Mouse (Mus musculus) lung, adult 18-20 months (tissue): ENCODE measurements at regions not wholly inside any gene's neighbourhood (a gene's known extent, or its start where the extent isn't known, plus 50 kb on each side); places are given as distances from the start of the nearest gene placed in this dataset.

Experiments
- DNase-seq, 2 experiments: peaks; one replicate each; pipeline ENCODE4 v3.0.0; 2022; ENCODE audit warnings: mixed read lengths in 2 of 2

DNA sequence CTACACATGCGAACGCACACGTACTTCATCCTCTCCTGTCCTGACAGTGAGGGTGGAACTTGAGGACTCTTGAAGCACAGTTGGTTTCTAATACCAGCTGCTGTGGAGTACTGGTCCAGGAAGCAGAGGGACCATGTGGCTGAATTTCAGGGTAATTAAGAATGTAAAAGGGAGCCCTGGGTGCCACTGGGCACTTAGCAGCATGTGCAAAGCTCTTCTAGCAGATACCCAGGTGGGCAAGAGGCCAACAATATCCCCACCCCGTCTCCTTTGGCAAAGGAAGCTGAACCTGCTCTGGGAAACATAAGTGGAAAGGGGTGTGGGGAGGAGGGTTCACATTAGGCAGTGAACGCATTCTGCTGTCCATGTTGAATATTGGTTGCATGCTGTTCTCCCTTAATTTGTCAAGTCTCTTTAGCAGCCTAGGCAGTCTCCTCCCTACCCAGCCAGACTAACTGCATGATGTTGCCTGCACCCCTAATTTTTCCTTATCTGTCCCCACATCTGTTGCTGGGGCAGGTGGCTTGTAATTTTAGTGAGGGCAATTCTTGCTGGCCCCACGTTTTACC, 369.6 kb downstream of the Sorl1 start:
- DNase-seq, result no peak

DNA sequence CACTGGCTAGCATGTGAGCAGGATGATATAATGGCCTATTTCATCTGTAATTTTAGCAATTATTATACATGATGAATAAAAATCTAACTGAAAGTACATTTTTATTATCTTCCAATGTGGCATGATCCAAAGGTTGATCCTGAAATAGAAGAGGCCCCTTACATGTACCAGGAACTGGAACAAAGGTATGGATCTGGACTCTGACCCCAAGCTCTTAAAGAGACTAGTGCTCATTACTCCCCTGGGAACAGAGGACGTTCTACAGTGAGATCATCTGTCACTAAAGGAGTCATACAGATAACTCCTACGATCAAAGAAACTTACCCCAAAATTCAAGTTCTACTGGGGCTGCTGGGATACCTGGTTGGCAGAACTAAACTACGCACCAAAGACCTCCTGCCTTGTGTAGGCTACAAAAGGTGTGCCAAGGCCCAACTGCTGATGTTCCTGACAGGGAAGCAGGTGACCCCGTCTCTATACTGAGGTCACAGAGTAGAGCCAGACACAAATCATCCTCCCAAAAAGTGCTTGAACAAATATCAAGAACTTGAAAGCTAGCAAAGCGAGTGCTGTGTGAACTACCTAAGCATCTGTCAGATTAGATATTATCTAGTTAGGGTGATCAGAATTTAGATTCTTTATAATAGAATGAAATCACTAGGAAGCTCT, 378.0 kb downstream of the Sorl1 start:
- DNase-seq, result no peak

DNA sequence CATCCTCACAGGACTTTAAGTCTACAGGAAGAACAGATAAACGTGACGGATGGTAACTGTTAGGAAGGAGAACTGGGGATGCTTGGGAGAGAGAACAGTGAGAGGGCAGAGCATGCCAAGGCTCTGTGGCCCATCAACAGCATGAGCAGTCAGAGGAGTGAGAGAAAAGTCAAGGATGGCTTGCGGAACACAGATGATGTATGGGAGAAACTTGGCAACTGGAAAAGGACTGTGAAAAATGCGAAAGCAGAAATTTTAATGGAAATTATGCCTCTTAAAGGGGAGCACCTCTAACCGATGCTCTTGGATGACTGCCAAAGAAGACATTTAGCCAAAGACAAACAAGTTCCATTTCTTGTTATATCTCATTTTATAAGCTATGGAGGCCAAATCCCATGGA, 382.6 kb downstream of the Sorl1 start:
- DNase-seq, result no peak

DNA sequence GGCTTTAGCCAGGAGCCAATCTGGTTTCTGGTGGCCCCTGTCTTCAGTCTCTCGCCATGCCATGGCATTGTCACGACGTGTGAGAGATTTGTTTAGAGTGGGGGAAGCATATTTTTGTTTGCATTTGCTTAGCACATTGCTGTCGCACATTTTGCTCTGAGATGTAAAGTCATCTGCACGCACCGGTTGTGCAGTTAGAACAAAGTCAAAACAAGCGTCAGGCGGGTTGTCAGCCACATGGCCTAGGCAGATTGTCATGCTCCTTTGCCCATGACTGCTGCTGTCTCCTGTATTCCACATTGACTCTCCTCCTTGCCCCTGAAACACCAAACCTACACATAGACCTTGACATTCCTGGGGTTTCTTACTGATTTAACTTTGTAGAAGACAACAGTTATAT, 383.6 kb downstream of the Sorl1 start:
- DNase-seq, result no peak

DNA sequence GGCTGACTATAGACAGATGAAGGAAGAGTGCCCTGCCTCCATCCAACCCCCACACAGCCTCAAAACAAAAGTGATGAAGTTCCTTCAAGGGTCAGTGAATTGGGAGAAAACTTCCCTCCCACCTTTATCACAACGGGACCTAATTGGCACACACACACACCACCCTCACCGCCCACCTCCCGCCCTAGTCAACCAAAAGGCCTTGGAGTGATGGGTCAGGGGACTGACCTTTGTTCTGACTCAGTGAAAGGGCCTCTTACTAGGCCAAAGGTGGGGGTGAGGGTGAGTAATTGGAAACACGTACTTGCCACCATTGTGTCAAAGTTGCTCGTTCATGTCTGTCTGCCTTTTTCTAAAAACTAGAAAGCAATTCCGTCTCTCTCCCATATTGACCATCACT, 386.4 kb downstream of the Sorl1 start:
- DNase-seq, result no peak

DNA sequence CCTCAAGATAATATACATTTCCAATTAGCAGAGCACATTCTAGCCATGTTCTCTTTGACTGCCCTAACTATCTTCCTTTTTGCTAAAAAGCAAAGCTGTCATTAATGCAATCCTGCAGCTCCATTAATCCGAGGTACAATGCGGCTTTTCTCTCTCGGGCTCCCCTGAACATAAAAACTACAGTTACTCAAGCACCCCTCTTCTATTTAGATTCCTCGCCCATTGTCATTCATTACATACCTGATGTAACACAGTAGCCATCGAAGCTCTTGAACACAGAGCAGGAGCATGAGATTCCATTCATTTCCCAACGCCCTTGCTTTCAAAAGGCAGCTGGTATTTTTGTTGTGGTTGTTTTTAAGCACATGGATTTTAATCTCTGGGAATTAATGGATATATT, 387.2 kb downstream of the Sorl1 start:
- no peak for DNase-seq

DNA sequence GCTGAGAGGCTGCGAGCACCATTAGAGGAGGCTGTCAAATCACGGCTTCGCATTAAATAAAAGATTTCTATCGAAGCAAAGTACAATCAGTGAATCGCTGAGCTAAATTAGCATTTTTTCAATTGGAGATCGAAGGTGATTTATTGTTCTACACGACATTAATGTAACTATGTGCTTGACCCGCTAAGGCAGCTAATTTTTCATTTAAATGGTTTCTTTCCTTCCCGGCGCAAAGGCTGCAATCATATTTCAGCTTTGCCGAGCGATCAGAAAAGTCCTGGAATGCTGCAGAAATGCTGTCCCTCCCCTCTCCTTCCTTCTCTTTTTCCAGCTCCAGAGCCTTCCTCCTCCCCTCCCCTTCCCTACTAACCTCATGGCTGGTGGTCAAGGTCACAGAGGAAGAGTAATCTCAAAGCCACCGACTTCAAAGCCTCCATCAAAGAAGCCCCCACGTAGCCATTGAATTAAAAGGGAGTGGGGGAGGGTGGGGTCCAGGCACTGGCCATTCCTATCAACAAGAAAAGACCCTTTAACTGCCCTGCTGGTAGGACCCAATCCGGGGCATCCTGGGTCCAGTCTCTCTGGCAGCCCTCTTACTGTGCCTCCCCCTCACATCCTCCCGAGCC, 387.8 kb downstream of the Sorl1 start:
- DNase-seq, result no peak

DNA sequence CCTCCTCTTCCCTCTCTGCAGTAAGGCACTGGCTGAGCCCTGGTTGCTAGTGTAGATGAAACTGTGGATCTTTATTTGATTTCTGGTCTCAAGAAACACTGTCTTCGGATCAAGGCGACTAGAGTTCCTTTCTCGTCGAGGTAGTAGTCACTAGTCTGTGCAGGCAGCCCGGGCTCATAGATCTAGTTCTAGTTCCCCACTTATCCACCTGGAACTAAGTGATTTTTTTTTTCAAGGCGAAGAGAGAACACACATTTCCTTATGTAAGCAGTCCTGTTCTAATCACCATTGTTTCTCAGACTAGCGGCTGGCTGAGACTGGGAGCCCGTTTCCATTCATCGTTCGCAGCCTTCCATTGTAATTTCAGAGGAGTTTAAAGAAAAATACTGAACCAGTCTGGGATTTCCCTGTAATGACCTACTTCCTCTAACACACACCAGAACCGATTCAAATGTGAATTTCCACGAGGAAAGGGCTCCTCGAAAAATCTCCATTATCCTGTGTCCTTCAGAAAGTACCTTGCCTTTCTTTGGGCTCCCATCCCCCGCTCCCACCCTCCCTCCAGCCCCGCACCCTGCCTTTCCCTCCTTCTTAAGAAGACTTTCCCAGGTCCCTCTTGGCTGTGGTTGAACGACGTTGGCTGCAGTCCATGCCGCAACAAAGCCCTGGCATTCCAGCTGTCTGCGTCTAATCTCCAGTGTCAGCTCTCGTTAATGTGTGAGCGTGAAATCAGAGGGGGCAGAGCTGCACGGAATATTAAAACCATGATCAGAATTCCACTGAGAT, 388.5 kb downstream of the Sorl1 start:
- peak; percentile 21 for DNase-seq

DNA sequence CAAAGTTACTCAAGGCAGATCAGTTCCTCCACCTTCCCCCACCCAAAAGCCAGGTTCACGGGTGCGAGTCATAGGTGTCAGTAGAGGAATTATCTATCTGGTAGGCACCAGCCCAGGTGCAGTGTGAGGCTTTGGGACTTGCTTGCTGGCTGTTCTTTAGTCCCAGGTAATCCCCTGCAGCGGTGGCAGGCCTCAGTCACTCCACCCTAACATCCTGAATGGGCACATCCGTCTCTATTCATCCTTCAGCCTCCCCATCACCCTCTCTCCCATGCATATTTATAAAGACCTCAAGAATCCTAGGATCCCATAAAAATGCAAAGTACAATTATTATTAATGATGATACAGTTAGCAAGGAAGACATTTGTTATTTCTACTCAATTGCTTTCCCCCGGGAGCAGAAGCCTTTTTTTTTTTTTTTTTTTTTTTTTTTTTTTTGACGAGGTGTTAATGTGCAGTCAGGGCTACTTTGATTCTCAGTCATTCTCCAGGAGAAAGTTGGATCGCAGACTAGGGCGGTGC, 389.1 kb downstream of the Sorl1 start:
- DNase-seq, result no peak

DNA sequence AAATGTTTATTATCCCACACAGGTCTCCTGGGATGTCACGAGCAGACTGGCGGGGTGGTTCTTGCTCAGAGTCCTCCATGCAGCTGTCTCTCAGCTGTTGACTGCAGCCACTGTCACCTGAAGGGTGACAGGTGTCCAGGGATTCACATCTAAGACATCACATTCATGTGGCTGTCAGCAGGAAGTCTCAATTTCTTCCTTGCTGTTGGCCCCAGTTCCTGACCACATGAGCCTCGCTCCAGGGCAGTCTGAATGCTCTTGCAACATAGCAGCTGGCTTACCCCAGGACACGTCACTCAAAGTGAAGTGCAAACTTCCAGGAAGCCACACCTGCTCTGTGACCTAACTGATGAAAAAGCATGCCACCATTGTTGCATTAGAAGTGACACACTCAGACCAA, 402.5 kb downstream of the Sorl1 start:
- no peak for DNase-seq

DNA sequence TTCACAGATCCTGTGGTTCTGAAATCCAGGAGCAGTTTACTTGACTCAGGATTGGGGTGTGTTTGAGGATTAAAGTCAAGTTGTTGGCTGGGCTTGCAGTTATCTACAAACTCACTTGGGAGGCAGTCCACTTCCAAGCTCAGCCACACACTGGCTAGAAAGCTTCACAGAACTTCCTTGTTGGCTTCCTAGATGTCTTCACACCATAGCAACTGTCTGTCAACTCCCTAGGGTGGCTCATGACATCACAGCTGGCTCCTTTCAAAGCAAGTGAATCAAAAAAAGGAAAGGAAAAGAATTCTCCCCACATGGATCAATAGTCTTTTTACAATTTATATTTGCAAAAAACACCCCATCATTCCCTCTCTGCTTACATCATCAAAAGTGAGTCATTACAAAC, 408.9 kb downstream of the Sorl1 start:
- no peak for DNase-seq

DNA sequence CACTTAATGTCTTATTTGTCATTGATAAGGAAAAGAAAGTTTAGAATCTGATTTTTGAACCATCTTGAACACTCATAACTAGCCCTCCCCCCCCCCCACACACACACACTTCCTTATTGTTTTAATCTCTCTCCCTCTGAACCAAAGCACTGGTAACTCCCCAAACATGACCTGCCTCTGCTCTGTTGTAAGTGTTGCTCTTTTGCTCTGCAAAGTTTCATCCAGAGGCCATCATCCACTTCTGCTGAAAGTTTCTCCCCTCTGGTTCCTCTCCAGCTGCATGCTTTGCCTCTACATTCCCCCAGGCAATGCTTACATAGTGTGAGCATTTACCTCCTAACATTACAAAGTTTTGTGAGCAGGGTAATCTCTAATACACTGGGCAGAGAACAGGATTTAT, 418.1 kb downstream of the Sorl1 start:
- DNase-seq, result no peak

DNA sequence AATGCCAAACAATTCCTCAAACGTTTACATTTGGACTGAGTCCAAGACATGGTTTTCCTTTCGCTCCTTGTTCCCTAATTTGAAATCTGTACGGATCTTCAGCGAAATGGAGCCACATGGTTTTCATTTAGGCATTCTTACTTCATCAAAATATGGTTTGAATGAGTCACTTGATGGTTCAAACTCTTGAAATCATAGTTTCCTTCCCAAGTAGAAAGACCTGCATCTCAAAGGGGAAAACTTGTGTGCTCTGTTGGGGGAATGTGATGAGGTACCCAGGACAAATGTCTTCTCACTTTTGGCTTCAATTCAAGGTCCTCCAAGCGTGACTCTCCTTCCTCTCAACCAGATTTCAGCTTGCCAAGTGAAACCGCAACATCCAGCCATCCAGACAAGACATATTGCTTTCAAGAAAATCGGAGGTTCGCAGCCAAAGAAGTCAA, 418.6 kb downstream of the Sorl1 start:
- DNase-seq, result peak in 1 of 2 experiments; percentile 20

DNA sequence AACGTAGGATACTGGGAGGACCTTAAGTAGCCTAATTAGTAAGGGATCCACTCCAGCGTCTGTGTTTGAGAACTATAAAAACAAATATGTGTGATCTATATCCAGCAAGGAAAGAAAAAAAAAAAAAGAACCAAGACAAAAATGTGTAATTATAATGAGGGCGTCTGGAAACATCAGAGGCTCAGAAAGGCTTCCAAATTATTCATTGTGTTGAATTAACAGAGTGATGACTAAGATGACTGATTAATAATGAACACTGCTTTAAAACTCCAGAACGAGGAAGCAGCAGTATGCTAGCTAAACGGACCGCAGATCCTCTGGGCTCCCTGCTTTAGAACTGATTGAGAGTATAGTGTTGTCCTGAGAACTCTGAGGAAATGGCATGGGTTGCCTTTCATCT, 421.0 kb downstream of the Sorl1 start:
- no peak for DNase-seq

DNA sequence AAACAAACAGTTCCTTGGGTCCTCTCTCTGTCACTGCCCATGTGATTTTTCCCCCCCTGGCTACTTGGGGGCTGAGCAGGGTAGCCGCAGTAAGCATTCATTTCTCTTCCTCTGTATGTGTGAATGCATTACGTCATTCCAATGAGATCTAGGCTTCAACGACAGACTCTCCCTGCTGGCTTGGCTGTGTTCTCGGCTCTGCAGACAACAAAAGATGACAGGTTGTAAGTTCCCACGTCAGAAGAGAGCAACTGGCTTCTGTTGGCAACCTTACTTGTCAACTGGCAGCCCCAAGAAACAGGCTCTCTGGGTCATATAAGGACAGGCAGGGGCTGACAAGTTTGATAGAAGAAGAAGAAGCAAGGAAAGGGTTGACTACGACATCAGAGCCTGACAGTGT, 423.4 kb downstream of the Sorl1 start:
- DNase-seq, result no peak

DNA sequence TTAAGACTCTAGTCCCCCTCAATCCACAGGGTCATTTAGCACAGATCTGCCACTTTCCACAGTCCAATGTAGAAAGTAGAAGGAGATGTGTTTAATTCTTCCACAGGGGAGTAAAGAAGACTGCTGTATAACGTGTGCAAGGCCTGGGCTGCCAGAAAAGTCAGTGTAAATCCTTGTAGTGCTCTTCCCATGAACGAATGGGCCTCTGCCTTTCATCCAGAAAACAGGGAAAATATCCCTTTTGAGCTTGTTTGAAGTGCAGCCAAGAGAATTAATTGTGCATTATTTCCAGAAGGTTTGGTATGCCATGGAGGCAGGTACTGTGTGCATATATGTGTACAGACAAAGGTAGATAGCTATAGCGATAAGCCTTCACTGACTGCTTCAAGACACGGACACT, 425.1 kb downstream of the Sorl1 start:
- DNase-seq, result no peak

DNA sequence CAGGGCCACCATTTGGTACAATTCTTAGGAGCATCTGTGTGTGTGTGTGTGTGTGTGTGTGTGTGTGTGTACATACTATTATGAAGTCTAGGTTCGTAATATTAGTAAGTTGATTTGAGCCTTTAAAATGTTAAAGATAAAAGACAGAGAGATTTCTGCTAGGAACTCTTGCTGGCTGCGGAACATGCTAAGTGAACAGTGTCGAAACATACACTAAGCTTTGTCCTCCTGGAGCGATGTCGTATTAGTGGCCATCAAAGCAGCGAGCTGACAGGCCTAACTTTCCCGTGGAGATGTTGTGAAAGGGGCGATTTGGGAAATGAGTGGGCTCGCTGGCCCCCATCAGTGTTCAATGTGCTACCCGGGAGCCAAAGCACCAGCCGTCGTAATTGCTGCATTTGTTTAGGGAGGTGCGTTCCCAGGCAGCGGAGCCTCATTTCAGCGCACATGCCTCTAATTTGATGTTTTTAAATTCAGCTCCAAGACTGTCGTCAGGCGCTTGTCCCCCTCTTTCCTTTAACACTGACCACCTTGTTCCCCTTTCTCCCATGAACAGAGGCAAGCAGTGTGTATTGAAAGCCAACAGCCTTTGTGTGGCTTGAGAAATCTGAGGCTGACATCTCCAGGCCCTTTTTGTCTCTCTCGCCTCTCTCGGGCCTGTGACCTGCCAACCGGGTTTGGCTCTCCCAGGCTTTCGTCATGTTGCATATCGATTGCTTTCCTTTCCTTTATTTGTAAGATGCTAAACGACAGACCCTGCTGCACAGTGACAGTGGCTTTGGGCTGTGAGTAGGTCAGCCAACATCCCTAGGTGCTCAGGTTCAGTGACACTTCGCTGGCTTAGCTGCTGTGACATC, 426.3 kb downstream of the Sorl1 start:
- DNase-seq, result peak; percentile 29 to 44

DNA sequence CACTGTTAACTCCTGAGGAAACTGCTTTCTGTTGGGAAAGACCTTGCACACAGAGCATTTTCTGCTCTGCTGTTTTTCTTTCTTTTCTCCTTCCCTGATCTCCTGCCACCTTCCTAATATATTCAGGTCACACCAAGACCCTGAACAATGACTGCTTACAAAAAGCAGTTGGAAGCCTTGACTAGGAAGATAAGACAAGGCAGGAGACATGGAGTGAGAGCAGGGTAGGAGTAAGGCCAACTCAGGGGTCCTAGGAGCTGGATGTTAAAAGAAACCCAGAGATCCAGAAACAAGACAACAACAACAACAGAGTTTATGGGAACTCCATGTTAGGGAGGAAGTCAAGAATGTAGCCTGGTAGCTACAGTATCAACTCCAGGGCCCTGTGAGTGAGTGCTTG, 426.9 kb downstream of the Sorl1 start:
- no peak for DNase-seq

DNA sequence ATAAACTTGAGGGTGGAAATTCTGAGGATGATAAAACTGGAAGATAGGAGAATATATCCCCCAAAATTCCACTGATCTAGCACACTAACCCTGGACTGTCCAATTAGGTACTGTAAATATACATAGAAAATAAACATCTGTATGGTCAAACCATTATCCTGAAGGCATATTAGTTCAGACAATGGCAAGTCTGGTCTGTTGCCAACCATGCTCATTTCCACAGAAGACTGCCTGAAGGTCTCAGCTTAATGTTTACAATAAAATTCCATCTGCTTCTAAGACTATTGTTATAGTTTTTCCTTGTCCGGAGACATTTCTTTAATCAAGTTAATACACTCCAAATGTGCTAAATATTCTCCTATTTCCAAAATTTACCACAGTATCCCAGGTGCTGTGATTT, 441.2 kb downstream of the Sorl1 start:
- DNase-seq, result no peak

DNA sequence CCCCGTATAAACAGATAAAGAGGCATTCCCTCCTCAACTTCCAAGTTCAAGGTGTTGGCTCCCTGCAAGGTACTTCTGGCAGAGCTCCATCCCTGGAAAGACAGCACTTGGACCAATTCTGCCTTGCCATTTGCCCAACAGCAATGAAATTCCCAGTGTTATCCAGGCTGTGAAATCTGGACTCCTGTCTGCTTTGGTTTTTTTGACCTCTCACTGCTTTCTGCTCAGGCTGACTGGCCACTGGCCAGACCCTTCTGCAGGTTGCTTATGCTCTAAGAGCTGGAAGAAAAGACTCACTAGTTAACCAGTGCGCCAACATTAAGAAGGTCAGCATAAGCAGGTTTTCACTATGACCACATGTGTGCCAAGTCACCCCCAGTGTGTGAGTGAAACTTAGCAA, 448.4 kb downstream of the Sorl1 start:
- DNase-seq, result no peak

DNA sequence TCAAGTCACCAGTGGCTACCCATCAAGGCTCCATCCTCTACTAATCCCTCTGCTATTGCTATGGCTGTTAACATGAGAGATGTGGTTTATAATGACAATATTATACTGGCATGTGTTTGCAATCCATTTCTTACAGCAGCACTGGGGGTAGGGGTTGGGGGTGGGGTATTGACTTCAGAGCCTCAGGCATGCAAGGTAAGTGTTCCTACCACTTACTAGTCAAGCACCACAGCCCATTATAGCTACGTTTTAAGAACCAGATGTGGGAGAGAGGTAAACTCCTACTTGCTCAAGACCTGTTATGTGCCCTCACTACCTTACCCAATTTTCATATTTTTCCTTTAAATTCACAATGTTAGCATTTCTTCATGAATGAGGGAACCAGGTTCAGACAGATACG, 451.1 kb downstream of the Sorl1 start:
- no peak for DNase-seq

DNA sequence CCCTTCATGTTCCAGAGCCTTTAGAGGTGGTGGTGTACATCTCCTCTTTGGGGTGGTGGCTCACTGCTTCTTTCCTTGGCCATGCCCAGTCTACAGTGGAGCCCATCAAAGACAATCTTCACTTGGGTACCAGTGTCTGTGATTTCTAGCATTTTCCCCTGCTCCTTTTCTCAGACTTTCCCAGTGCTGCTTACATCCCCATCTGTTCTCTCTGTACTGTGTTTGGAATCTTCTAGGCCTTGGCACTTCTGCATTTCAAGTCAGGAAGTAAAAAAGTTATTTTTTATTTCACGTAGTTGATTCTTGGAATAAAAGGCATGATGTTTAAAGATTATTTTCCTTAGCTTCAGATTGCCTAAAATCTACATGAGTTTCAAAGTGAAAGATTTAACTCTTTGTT, 455.4 kb downstream of the Sorl1 start:
- DNase-seq, result no peak
